Mouse (Mus musculus): ENCODE measurements around the gene Pkn2.

Gene Pkn2

GRCm38 (mm10) chr3:142881872-142882623, at the start of gene Pkn2:
Gene Pkn2, minus strand, starts transcription at chr3:142882004.
- DNase-seq: peak; percentile 99

GRCm38 (mm10) chr3:142929906-142930305, 48.1 kb upstream of the Pkn2 start:
- DNase-seq: no peak

GRCm38 (mm10) chr3:142927311-142927710, 45.5 kb upstream of the Pkn2 start:
- no peak for DNase-seq

GRCm38 (mm10) chr3:142924831-142925348, 43.1 kb upstream of the Pkn2 start:
- DNase-seq: no peak

GRCm38 (mm10) chr3:142919070-142919469, 37.3 kb upstream of the Pkn2 start:
- DNase-seq: no peak

GRCm38 (mm10) chr3:142917760-142918439, 36.1 kb upstream of the Pkn2 start:
- no peak for DNase-seq

- no peak for DNase-seq
Observed at GRCm38 (mm10) chr3:142917171-142917570, 35.4 kb upstream of the Pkn2 start.

- no peak for DNase-seq
Observed at GRCm38 (mm10) chr3:142913295-142913694, 31.5 kb upstream of the Pkn2 start.

GRCm38 (mm10) chr3:142899683-142900082, 17.9 kb upstream of the Pkn2 start:
- no peak for DNase-seq

GRCm38 (mm10) chr3:142898949-142899396, 17.2 kb upstream of the Pkn2 start:
- DNase-seq: no peak

- no peak for DNase-seq
Observed at GRCm38 (mm10) chr3:142890442-142890841, 8.6 kb upstream of the Pkn2 start.

- no peak for DNase-seq
Observed at GRCm38 (mm10) chr3:142886963-142887362, 5.2 kb upstream of the Pkn2 start.

- no peak for DNase-seq
Observed at GRCm38 (mm10) chr3:142884594-142884993, 2.8 kb upstream of the Pkn2 start.

- DNase-seq: no peak
Observed at GRCm38 (mm10) chr3:142881589-142881871, 274 bp downstream of the Pkn2 start.

- DNase-seq: no peak
Observed at GRCm38 (mm10) chr3:142880790-142881588, 815 bp downstream of the Pkn2 start.

- DNase-seq: no peak
Observed at GRCm38 (mm10) chr3:142863236-142863635, 18.6 kb downstream of the Pkn2 start.

GRCm38 (mm10) chr3:142856832-142857231, 25.0 kb downstream of the Pkn2 start:
- DNase-seq: no peak

- DNase-seq: no peak
Observed at GRCm38 (mm10) chr3:142855961-142856472, 25.8 kb downstream of the Pkn2 start.

GRCm38 (mm10) chr3:142852911-142853310, 28.9 kb downstream of the Pkn2 start:
- DNase-seq: no peak

- DNase-seq: no peak
Observed at GRCm38 (mm10) chr3:142851631-142852030, 30.2 kb downstream of the Pkn2 start.

- DNase-seq: no peak
Observed at GRCm38 (mm10) chr3:142839961-142840360, 41.8 kb downstream of the Pkn2 start.

GRCm38 (mm10) chr3:142834761-142835160, 47.0 kb downstream of the Pkn2 start:
- no peak for DNase-seq

GRCm38 (mm10) chr3:142834024-142834423, 47.8 kb downstream of the Pkn2 start:
- no peak for DNase-seq

Measured in right cerebral cortex, adult 18-20 months (tissue).